32 mouse cellular contexts compared by ENCODE assay signal in genomic region chr13:43854973-43855372, GRCm38 (mm10).
"Had no signal": no experiment of that assay in that cellular context is flagged by ENCODE, and none has a peak within 500 bp of the region (broad histone marks: within the 10 kb centered on the region; RNA-seq: fewer than 3 reads in every experiment).

No protein-coding gene starts in this region.

- H3K9me3 ChIP-seq: heart, embryonic 10.5 days; heart, embryonic 15.5 days; hindbrain, embryonic 10.5 days; hindbrain, embryonic 12.5 days; hindbrain, embryonic 13.5 days; hindbrain, embryonic 15.5 days; intestine, embryonic 15.5 days; kidney, embryonic 15.5 days had no signal

- H3K4me3 ChIP-seq: heart, embryonic 10.5 days; heart, embryonic 12.5 days; heart, embryonic 13.5 days; heart, embryonic 15.5 days; hindbrain, embryonic 10.5 days; hindbrain, embryonic 12.5 days; hindbrain, embryonic 13.5 days; hindbrain, embryonic 15.5 days; intestine, embryonic 15.5 days; kidney, embryonic 15.5 days; layer of hippocampus, adult 2 months; left cerebral cortex, adult 2 months had no signal

- H3K4me2 ChIP-seq: heart, embryonic 11.5 days; heart, embryonic 12.5 days; heart, embryonic 13.5 days; heart, embryonic 15.5 days; hindbrain, embryonic 12.5 days; hindbrain, embryonic 13.5 days; hindbrain, embryonic 14.5 days; hindbrain, embryonic 15.5 days; intestine, embryonic 15.5 days; kidney, embryonic 15.5 days had no signal

- H3K27ac ChIP-seq: heart, embryonic 10.5 days; heart, embryonic 13.5 days; heart, embryonic 15.5 days; hindbrain, embryonic 10.5 days; hindbrain, embryonic 12.5 days; hindbrain, embryonic 13.5 days; hindbrain, embryonic 14.5 days; hindbrain, embryonic 15.5 days; hindbrain, postnatal 0 days; intestine, embryonic 15.5 days; kidney, embryonic 15.5 days; kidney, postnatal 0 days; layer of hippocampus, adult 2 months; left cerebral cortex, adult 2 months had no signal

- H3K4me1 ChIP-seq: heart, embryonic 10.5 days; heart, embryonic 12.5 days; heart, embryonic 15.5 days; intestine, embryonic 15.5 days had no signal

- H3K36me3 ChIP-seq: heart, embryonic 10.5 days; heart, embryonic 12.5 days; heart, embryonic 13.5 days; heart, embryonic 15.5 days; hindbrain, embryonic 10.5 days; hindbrain, embryonic 12.5 days; hindbrain, embryonic 13.5 days; hindbrain, embryonic 15.5 days; intestine, embryonic 15.5 days; kidney, embryonic 15.5 days had no signal

- DNase-seq: heart, postnatal 10 days; heart, postnatal 14 days; heart, postnatal 36 days; heart, postnatal 4 days; kidney, adult 11 months; kidney, adult 18-20 months; kidney, adult 2 months; kidney, adult 8-10 months; kidney, adult 9 months; kidney, postnatal 10 days; kidney, postnatal 14 days; kidney, postnatal 25 days; kidney, postnatal 36 days; kidney, postnatal 4 days; layer of hippocampus, adult 9-11 months; layer of hippocampus, postnatal 36 days had no signal

- H3K9ac ChIP-seq: heart, embryonic 12.5 days; heart, embryonic 13.5 days; heart, embryonic 15.5 days; hindbrain, embryonic 12.5 days; hindbrain, embryonic 13.5 days; hindbrain, embryonic 14.5 days; hindbrain, embryonic 15.5 days; intestine, embryonic 15.5 days; kidney, embryonic 15.5 days had no signal

- H3K27me3 ChIP-seq: heart, embryonic 12.5 days; heart, embryonic 13.5 days; heart, embryonic 15.5 days; hindbrain, embryonic 12.5 days; hindbrain, embryonic 13.5 days; hindbrain, embryonic 15.5 days; intestine, embryonic 15.5 days; kidney, embryonic 15.5 days had no signal
